Mouse (Mus musculus) megakaryocyte, embryonic 14.5 days (primary cell): ENCODE data around the gene Hsd17b3.

Experiments
- FLI1 ChIP-seq: IDR thresholded peaks from 2 replicates; pipeline ENCODE4 v1.6.1; 2012; ENCODE audit warnings: low read length, inconsistent platforms, mixed read lengths
- GATA1 ChIP-seq: IDR thresholded peaks from 3 replicates; pipeline ENCODE4 v1.6.1; 2012; ENCODE audit warnings: mixed read lengths, low read length, inconsistent platforms, borderline replicate concordance

GRCm38 (mm10) chr13:64117442-64117841, 28.4 kb upstream of the Hsd17b3 start:
- no peak for TF ChIP-seq GATA1
- no peak for TF ChIP-seq FLI1
